Mouse (Mus musculus) heart, adult 8-10 months (tissue): ENCODE data around the gene Cdca7. TPM values are rescaled to one million over a fixed set of nuclear protein-coding genes. Genes with fewer than 3 reads are reported as not detected.

Experiments
- DNase-seq: peaks from one replicate; pipeline ENCODE4 v3.0.0; 2022; ENCODE audit warnings: low spot score
- total RNA-seq, 4 experiments: library from RNA; stranded (reverse); gene quantifications; 2 replicates each; pipeline ENCODE4 v1.2.4; 2022

The Cdca7 gene
- 1 to 10 TPM in 3 of 4 experiments, under 1 TPM in 1; 1.00 to 3.1 (median 1.2) TPM for total RNA-seq

GRCm38 (mm10) chr2:72475797-72476485 lies at the start of gene Cdca7:
Gene Cdca7 (plus strand): TSS chr2:72476159.
- peak; percentile 75 for DNase-seq

GRCm38 (mm10) chr2:72426776-72427175 lies 49.2 kb upstream of the Cdca7 start:
- no peak for DNase-seq

- no peak for DNase-seq
Observed at GRCm38 (mm10) chr2:72427288-72427687, 48.7 kb upstream of the Cdca7 start.

GRCm38 (mm10) chr2:72438941-72439533 lies 36.9 kb upstream of the Cdca7 start:
- no peak for DNase-seq

- DNase-seq = no peak
Observed at GRCm38 (mm10) chr2:72441010-72441409, 34.9 kb upstream of the Cdca7 start.

GRCm38 (mm10) chr2:72442825-72443224 lies 33.1 kb upstream of the Cdca7 start:
- no peak for DNase-seq

- no peak for DNase-seq
Observed at GRCm38 (mm10) chr2:72443960-72444359, 32.0 kb upstream of the Cdca7 start.

- no peak for DNase-seq
Observed at GRCm38 (mm10) chr2:72446106-72446505, 29.9 kb upstream of the Cdca7 start.

- no peak for DNase-seq
Observed at GRCm38 (mm10) chr2:72446615-72447014, 29.3 kb upstream of the Cdca7 start.

GRCm38 (mm10) chr2:72453563-72453962 lies 22.4 kb upstream of the Cdca7 start:
- no peak for DNase-seq

GRCm38 (mm10) chr2:72456189-72456588 lies 19.8 kb upstream of the Cdca7 start:
- DNase-seq = no peak

- no peak for DNase-seq
Observed at GRCm38 (mm10) chr2:72464376-72465014, 11.5 kb upstream of the Cdca7 start.

GRCm38 (mm10) chr2:72467604-72468003 lies 8.4 kb upstream of the Cdca7 start:
- no peak for DNase-seq

GRCm38 (mm10) chr2:72471415-72472070 lies 4.4 kb upstream of the Cdca7 start:
- no peak for DNase-seq

- no peak for DNase-seq
Observed at GRCm38 (mm10) chr2:72474531-72475287, 1.2 kb upstream of the Cdca7 start.

GRCm38 (mm10) chr2:72475423-72475796 lies 549 bp upstream of the Cdca7 start:
- DNase-seq = no peak

- DNase-seq = no peak
Observed at GRCm38 (mm10) chr2:72476486-72477211, 690 bp downstream of the Cdca7 start.

GRCm38 (mm10) chr2:72477221-72477620 lies 1.3 kb downstream of the Cdca7 start:
- DNase-seq = no peak

- DNase-seq = no peak
Observed at GRCm38 (mm10) chr2:72478176-72478575, 2.2 kb downstream of the Cdca7 start.

GRCm38 (mm10) chr2:72478921-72479320 lies 3.0 kb downstream of the Cdca7 start:
- no peak for DNase-seq

GRCm38 (mm10) chr2:72479818-72480217 lies 3.9 kb downstream of the Cdca7 start:
- no peak for DNase-seq
